Mouse (Mus musculus) gastrocnemius, postnatal 14 days (tissue): ENCODE measurements around the gene Myom1. TPM values are rescaled to one million over a fixed set of nuclear protein-coding genes. Genes with fewer than 3 reads are reported as not detected.
"Not testable (repeated sequence)": the region's sequence is repeated elsewhere in the genome, so short reads cannot be mapped to it uniquely, and the experiment has no call there.

ENCODE experiments used
- DNase-seq: peaks from one replicate; pipeline ENCODE4 v3.0.0; 2021; ENCODE audit warnings: mixed read lengths
- intact Hi-C: fragments of 180-260 bp; cut with DNase I; formaldehyde crosslinking; loops from one replicate; pipeline ENCODE4 v1.15.1; 2025; ENCODE audit warnings: low total_unique reads
- long read RNA-seq, 2 experiments: library from polyadenylated mRNA; stranded (forward); transcript quantifications; one replicate each; pipeline ENCODE4 v2.0.0; 2021
- total RNA-seq, 2 experiments: library from RNA; stranded (reverse); gene quantifications; 2 replicates each; pipeline ENCODE4 v1.2.3; 2021

Gene Myom1
- total RNA-seq: 1,000 to 10,000 TPM; 1,017 to 1,171 TPM
- long read RNA-seq, experiment 1, full-length matches to known transcripts: 211 of 546 reads
- long read RNA-seq, experiment 1, partial matches to known transcripts: 313 of 546 reads
- long read RNA-seq, experiment 1, other reads (novel, unspliced or antisense): 22 of 546 reads
- long read RNA-seq, experiment 2, full-length matches to known transcripts: 390 of 744 reads
- long read RNA-seq, experiment 2, partial matches to known transcripts: 327 of 744 reads
- long read RNA-seq, experiment 2, other reads (novel, unspliced or antisense): 27 of 744 reads

- intact Hi-C loops: no loop called here
- DNase-seq: peak; percentile 100
These were observed at the start of gene Myom1 for GRCm38 (mm10) chr17:71002081-71002743. Gene Myom1, plus strand, starts transcription at chr17:71002633.

- intact Hi-C loops: not testable (repeated sequence)
These were observed 38.9 kb upstream of the Myom1 start for GRCm38 (mm10) chr17:70963546-70963945.

GRCm38 (mm10) chr17:70965281-70965680 is 37.2 kb upstream of the Myom1 start:
- intact Hi-C loops: loop anchor here (5.0 kb wide), 3 partner anchors 118 to 258 kb away; no protein-coding TSS in a partner anchor
- DNase-seq: no peak

More at GRCm38 (mm10) chr17:70963546-70963945, 38.9 kb upstream of the Myom1 start:
- DNase-seq: peak; percentile 76

- intact Hi-C loops: loop anchor here (5.0 kb wide), 3 partner anchors 119 to 259 kb away; no protein-coding TSS in a partner anchor
- DNase-seq: no peak
These were observed 36.3 kb upstream of the Myom1 start for GRCm38 (mm10) chr17:70966126-70966525.

- intact Hi-C loops: loop anchor here (5.0 kb wide), 3 partner anchors 120 to 260 kb away; no protein-coding TSS in a partner anchor
- DNase-seq: no peak
These were observed 35.2 kb upstream of the Myom1 start for GRCm38 (mm10) chr17:70967191-70967590.

- intact Hi-C loops: loop anchor here (5.0 kb wide), 3 partner anchors 120 to 260 kb away; no protein-coding TSS in a partner anchor
These were observed 34.8 kb upstream of the Myom1 start for GRCm38 (mm10) chr17:70967646-70968045.

GRCm38 (mm10) chr17:70968606-70969191 is 33.7 kb upstream of the Myom1 start:
- no peak for DNase-seq
- intact Hi-C loops: loop anchor here (5.0 kb wide), 3 partner anchors 121 to 261 kb away; no protein-coding TSS in a partner anchor

More at GRCm38 (mm10) chr17:70967646-70968045, 34.8 kb upstream of the Myom1 start:
- no peak for DNase-seq

- intact Hi-C loops: no loop called here
- no peak for DNase-seq
These were observed 31.2 kb upstream of the Myom1 start for GRCm38 (mm10) chr17:70971206-70971605.

- intact Hi-C loops: no loop called here
These were observed 29.0 kb upstream of the Myom1 start for GRCm38 (mm10) chr17:70973398-70973797.

GRCm38 (mm10) chr17:70974065-70974464 is 28.4 kb upstream of the Myom1 start:
- intact Hi-C loops, DNase-seq: not testable (repeated sequence)

More at GRCm38 (mm10) chr17:70973398-70973797, 29.0 kb upstream of the Myom1 start:
- no peak for DNase-seq

- intact Hi-C loops: no loop called here
- DNase-seq: no peak
These were observed 24.6 kb upstream of the Myom1 start for GRCm38 (mm10) chr17:70977799-70978198.

- intact Hi-C loops: no loop called here
- no peak for DNase-seq
These were observed 22.8 kb upstream of the Myom1 start for GRCm38 (mm10) chr17:70979345-70980223.

- intact Hi-C loops: no loop called here
- no peak for DNase-seq
These were observed 16.7 kb upstream of the Myom1 start for GRCm38 (mm10) chr17:70985501-70986354.

GRCm38 (mm10) chr17:70986355-70986740 is 16.1 kb upstream of the Myom1 start:
- DNase-seq: no peak
- intact Hi-C loops: no loop called here

GRCm38 (mm10) chr17:70986831-70987660 is 15.4 kb upstream of the Myom1 start:
- no peak for DNase-seq
- intact Hi-C loops: no loop called here

- DNase-seq: no peak
- intact Hi-C loops: no loop called here
These were observed 14.1 kb upstream of the Myom1 start for GRCm38 (mm10) chr17:70988337-70988767.

- DNase-seq: no peak
- intact Hi-C loops: no loop called here
These were observed 13.0 kb upstream of the Myom1 start for GRCm38 (mm10) chr17:70989430-70989829.
